Mouse (Mus musculus) left cerebral cortex, postnatal 36 days (tissue): Measurements from ENCODE around the gene Nfix. TPM values are rescaled to one million over a fixed set of nuclear protein-coding genes. Genes with fewer than 3 reads are reported as not detected.

ENCODE experiments used
- DNase-seq, 2 experiments: peaks; one replicate each; pipeline ENCODE4 v3.0.0; 2021 to 2022; ENCODE audit warnings: low spot score in 2 of 2, mixed read lengths in 1 of 2
- intact Hi-C: fragments of 180-260 bp; cut with DNase I; formaldehyde crosslinking; loops from one replicate; pipeline ENCODE4 v1.15.1; 2025
- total RNA-seq, 2 experiments: library from RNA; stranded (reverse); gene quantifications; 2 replicates each; pipeline ENCODE4 v1.2.3; 2021

Gene Nfix
- 100 to 1,000 TPM; 303 to 353 TPM for total RNA-seq

GRCm38 (mm10) chr8:84799999-84800831 lies at the start of gene Nfix:
Gene Nfix (minus strand): TSS chr8:84800344.
- peak; percentile 65 for DNase-seq
- intact Hi-C loops, result loop anchor here (2.0 to 5.0 kb wide), 2 partner anchors 33 to 59 kb away; no protein-coding TSS in a partner anchor

- intact Hi-C loops, result no loop called here
- no peak for DNase-seq
Measured at GRCm38 (mm10) chr8:84847684-84848435, 47.7 kb upstream of the Nfix start.

GRCm38 (mm10) chr8:84846722-84847572 lies 46.8 kb upstream of the Nfix start, which contains the start of gene Calr:
Gene Calr (minus strand): TSS chr8:84846934.
- DNase-seq, result peak; percentile 99
- intact Hi-C loops, result no loop called here

- DNase-seq, result no peak
- intact Hi-C loops, result no loop called here
Measured at GRCm38 (mm10) chr8:84846094-84846721, 46.1 kb upstream of the Nfix start.

GRCm38 (mm10) chr8:84845355-84846093 lies 45.4 kb upstream of the Nfix start:
- DNase-seq, result peak; percentile 19 to 33
- intact Hi-C loops, result no loop called here

GRCm38 (mm10) chr8:84844397-84845070 lies 44.4 kb upstream of the Nfix start:
- no peak for DNase-seq
- intact Hi-C loops, result no loop called here

GRCm38 (mm10) chr8:84841514-84841913 lies 41.4 kb upstream of the Nfix start:
- intact Hi-C loops, result no loop called here

GRCm38 (mm10) chr8:84840248-84840999 lies 40.3 kb upstream of the Nfix start, which contains the start of gene Rad23a:
Gene Rad23a (minus strand): TSS chr8:84840665.
- intact Hi-C loops, result no loop called here
- peak; percentile 90 to 92 for DNase-seq

More at GRCm38 (mm10) chr8:84841514-84841913, 41.4 kb upstream of the Nfix start:
- no peak for DNase-seq

- intact Hi-C loops, result no loop called here
- DNase-seq, result no peak
Measured at GRCm38 (mm10) chr8:84839875-84840247, 39.7 kb upstream of the Nfix start.

- no peak for DNase-seq
- intact Hi-C loops, result no loop called here
Measured at GRCm38 (mm10) chr8:84839411-84839810, 39.3 kb upstream of the Nfix start.

- DNase-seq, result no peak
- intact Hi-C loops, result no loop called here
Measured at GRCm38 (mm10) chr8:84838513-84838912, 38.4 kb upstream of the Nfix start.

GRCm38 (mm10) chr8:84837912-84838470 lies 37.8 kb upstream of the Nfix start:
- intact Hi-C loops, result no loop called here
- no peak for DNase-seq

GRCm38 (mm10) chr8:84837149-84837911 lies 37.2 kb upstream of the Nfix start:
- no peak for DNase-seq
- intact Hi-C loops, result no loop called here

- intact Hi-C loops, result no loop called here
- DNase-seq, result peak; percentile 73 to 79
Measured at GRCm38 (mm10) chr8:84834866-84835855, 35.0 kb upstream of the Nfix start.
